Mouse (Mus musculus): ENCODE results near the gene Olfr988.
"Not testable (repeated sequence)": the region's sequence is repeated elsewhere in the genome, so short reads cannot be mapped to it uniquely, and the experiment has no call there.

The Olfr988 gene

GRCm38 (mm10) chr2:85363127-85363526 lies at the start of gene Olfr988:
Gene Olfr988 (minus strand): TSS chr2:85363227.
- DNase-seq (ENCODE audit: low spot score) = not testable (repeated sequence)

- no peak for DNase-seq (ENCODE audit: low spot score)
Measured at GRCm38 (mm10) chr2:85409369-85409768, 46.3 kb upstream of the Olfr988 start, which contains the start of gene Olfr992. Gene Olfr992 (minus strand): TSS chr2:85409469.

- no peak for DNase-seq (ENCODE audit: low spot score)
Measured at GRCm38 (mm10) chr2:85339972-85340371, 23.1 kb downstream of the Olfr988 start.

- DNase-seq (ENCODE audit: low spot score) = not testable (repeated sequence)
Measured at GRCm38 (mm10) chr2:85339215-85339614, 23.8 kb downstream of the Olfr988 start, which contains the start of gene Olfr987. Gene Olfr987 (minus strand): TSS chr2:85339315.

- DNase-seq (ENCODE audit: low spot score) = no peak
Measured at GRCm38 (mm10) chr2:85319106-85319505, 43.9 kb downstream of the Olfr988 start.
